Mouse (Mus musculus) T-helper 2 cell (primary cell): ENCODE data around the gene Med24.
"Not testable (repeated sequence)": the region's sequence is repeated elsewhere in the genome, so short reads cannot be mapped to it uniquely, and the experiment has no call there.

Source experiments
- in situ Hi-C: fragments of 300-600 bp; cut with MboI, MseI; formaldehyde crosslinking; loops from one replicate; pipeline ENCODE4 v1.15.1; 2025; ENCODE audit warnings: high pct_unique_total_duplicates

Med24 gene

GRCm38 (mm10) chr11:98720756-98721155, 8.5 kb downstream of the Med24 start:
- in situ Hi-C loops, result no loop called here

GRCm38 (mm10) chr11:98717904-98718303, 11.3 kb downstream of the Med24 start:
- in situ Hi-C loops, result no loop called here

GRCm38 (mm10) chr11:98715946-98716345, 13.3 kb downstream of the Med24 start:
- in situ Hi-C loops, result no loop called here

- in situ Hi-C loops, result no loop called here
Measured at GRCm38 (mm10) chr11:98713703-98714102, 15.5 kb downstream of the Med24 start.

GRCm38 (mm10) chr11:98712009-98712408, 17.2 kb downstream of the Med24 start:
- in situ Hi-C loops, result not testable (repeated sequence)

- in situ Hi-C loops, result no loop called here
Measured at GRCm38 (mm10) chr11:98711046-98711434, 18.2 kb downstream of the Med24 start.

- in situ Hi-C loops, result no loop called here
Measured at GRCm38 (mm10) chr11:98710416-98711045, 18.7 kb downstream of the Med24 start.

GRCm38 (mm10) chr11:98709001-98709741, 20.1 kb downstream of the Med24 start:
- in situ Hi-C loops, result no loop called here

GRCm38 (mm10) chr11:98708282-98708956, 20.8 kb downstream of the Med24 start:
- in situ Hi-C loops, result no loop called here

GRCm38 (mm10) chr11:98707401-98708281, 21.6 kb downstream of the Med24 start:
- in situ Hi-C loops, result no loop called here

GRCm38 (mm10) chr11:98705021-98705420, 24.2 kb downstream of the Med24 start:
- in situ Hi-C loops, result no loop called here

- in situ Hi-C loops, result no loop called here
Measured at GRCm38 (mm10) chr11:98702323-98702722, 26.9 kb downstream of the Med24 start.

- in situ Hi-C loops, result no loop called here
Measured at GRCm38 (mm10) chr11:98701213-98701670, 28.0 kb downstream of the Med24 start, which contains the start of gene Csf3. Csf3 (plus strand) TSS chr11:98701263.

- in situ Hi-C loops, result loop anchor here (10.0 kb wide), 1 partner anchor 65 kb away; no protein-coding TSS in a partner anchor
Measured at GRCm38 (mm10) chr11:98699911-98700310, 29.3 kb downstream of the Med24 start.

GRCm38 (mm10) chr11:98698849-98699640, 30.2 kb downstream of the Med24 start:
- in situ Hi-C loops, result loop anchor here (10.0 kb wide), 1 partner anchor 64 kb away; no protein-coding TSS in a partner anchor

- in situ Hi-C loops, result loop anchor here (10.0 kb wide), 1 partner anchor 62 kb away; no protein-coding TSS in a partner anchor
Measured at GRCm38 (mm10) chr11:98697225-98697624, 32.0 kb downstream of the Med24 start.

- in situ Hi-C loops, result loop anchor here (10.0 kb wide), 1 partner anchor 62 kb away; no protein-coding TSS in a partner anchor
Measured at GRCm38 (mm10) chr11:98696454-98697216, 32.6 kb downstream of the Med24 start.

- in situ Hi-C loops, result loop anchor here (10.0 kb wide), 1 partner anchor 61 kb away; no protein-coding TSS in a partner anchor
Measured at GRCm38 (mm10) chr11:98695408-98695807, 33.8 kb downstream of the Med24 start.

- in situ Hi-C loops, result loop anchor here (10.0 kb wide), 1 partner anchor 60 kb away; no protein-coding TSS in a partner anchor
Measured at GRCm38 (mm10) chr11:98694301-98694700, 34.9 kb downstream of the Med24 start.
